Mouse (Mus musculus) hindbrain, embryonic 13.5 days (tissue): ENCODE results near the gene Cry2. TPM values are rescaled to one million over a fixed set of nuclear protein-coding genes. Genes with fewer than 3 reads are reported as not detected.

ENCODE experiments used
- ATAC-seq: fragments of 200-750 bp; cut with Nextera tagmentation; 2 replicates; pipeline ENCODE4 v1.8.0; 2017; ENCODE audit warnings: moderate TSS enrichment; ENCODE audit not compliant: low FRiP score
- H3K27ac ChIP-seq: fragments of 300-500 bp; sonication (generic); 2 replicates; pipeline ENCODE4 v1.5.1; 2015; ENCODE audit warnings: inconsistent platforms, mild to moderate bottlenecking, moderate library complexity
- H3K27me3 ChIP-seq: fragments of 300-500 bp; sonication (generic); 2 replicates; pipeline ENCODE4 v1.6.1; 2015; ENCODE audit warnings: mild to moderate bottlenecking, inconsistent platforms
- H3K36me3 ChIP-seq: fragments of 300-500 bp; sonication (generic); 2 replicates; pipeline ENCODE4 v1.6.1; 2015; ENCODE audit warnings: mild to moderate bottlenecking, inconsistent platforms
- H3K4me1 ChIP-seq: fragments of 300-500 bp; sonication (generic); replicated peaks from 2 replicates; pipeline ENCODE4 v1.6.1; 2015; ENCODE audit warnings: inconsistent platforms
- H3K4me2 ChIP-seq: fragments of 300-500 bp; sonication (generic); 2 replicates; pipeline ENCODE4 v1.6.1; 2015; ENCODE audit warnings: inconsistent platforms, mild to moderate bottlenecking, moderate library complexity
- H3K4me3 ChIP-seq: fragments of 300-500 bp; sonication (generic); 2 replicates; pipeline ENCODE4 v1.5.1; 2015; ENCODE audit warnings: mild to moderate bottlenecking, inconsistent platforms
- H3K9ac ChIP-seq: fragments of 300-500 bp; sonication (generic); 2 replicates; pipeline ENCODE4 v1.6.1; 2015; ENCODE audit warnings: mild to moderate bottlenecking, inconsistent platforms
- H3K9me3 ChIP-seq: fragments of 300-500 bp; sonication (generic); 2 replicates; pipeline ENCODE4 v1.6.1; 2016; ENCODE audit warnings: inconsistent platforms
- WGBS: fragments of 180-500 bp; shearing (Covaris S2); methylation state at CpG from one replicate; pipeline ENCODE4 v1.1.7; 2015; 5-methylcytosine and 5-hydroxymethylcytosine counted together
- microRNA-seq: library from miRNA; unstranded; fragments of <30 nt; microRNA quantifications from one replicate; pipeline ENCODE4, GENCODE M21; 2016
- polyA plus RNA-seq: library from polyadenylated mRNA; unstranded; fragments of >200 nt; fragmentation: Nextera tagmentation; extraction: Ambion mirVana; gene quantifications from 2 replicates; pipeline ENCODE4 v1.2.1, GENCODE M21; 2015

The Cry2 gene
- polyA plus RNA-seq, 1 experiment from 2014 or later, result 36.8 TPM

GRCm38 (mm10) chr2:92367383-92368029, 66.3 kb downstream of the Cry2 start:
- H3K36me3 ChIP-seq, result peaks cover 30% of the 10 kb centered on the region
- H3K27me3 ChIP-seq, result peaks cover 41% of the 10 kb centered on the region
- H3K9ac ChIP-seq, result no peak overlapping the region
- no peak overlapping the region for H3K4me3 ChIP-seq
- H3K4me1 ChIP-seq, result peaks cover 27% of the 10 kb centered on the region
- H3K4me2 ChIP-seq, result no peak overlapping the region
- no peaks in the 10 kb centered on the region for H3K9me3 ChIP-seq
- no peak for ATAC-seq
- 46% methylated on average over 20 of the region's 20 CpGs for WGBS
- H3K27ac ChIP-seq, result no peak overlapping the region

DNA sequence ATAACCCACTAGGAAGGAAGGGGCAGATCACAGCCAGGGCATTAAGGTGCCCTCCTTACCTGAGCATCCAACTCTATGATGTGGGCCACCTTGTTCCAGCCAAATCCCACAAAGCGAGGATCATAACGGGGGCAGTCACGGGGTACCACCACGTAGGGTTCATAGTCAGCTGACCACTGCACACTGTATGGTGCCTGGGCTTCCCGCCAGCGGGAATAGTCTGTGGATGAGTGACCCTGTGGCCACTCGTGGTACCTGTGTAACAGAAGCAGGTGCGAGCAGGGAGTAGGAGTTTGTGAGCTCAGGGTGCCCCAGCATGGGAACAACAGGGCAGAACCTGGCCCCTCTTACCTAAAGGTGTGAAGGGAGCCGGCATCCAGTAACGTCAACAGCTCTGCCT, 68.3 kb downstream of the Cry2 start:
- H3K27me3 ChIP-seq, result peaks cover 23% of the 10 kb centered on the region
- ATAC-seq, result no peak
- no peak overlapping the region for H3K9ac ChIP-seq
- no peak overlapping the region for H3K4me3 ChIP-seq
- 94% methylated on average over 10 of the region's 10 CpGs for whole genome bisulfite sequencing
- H3K27ac ChIP-seq, result no peak overlapping the region
- H3K4me1 ChIP-seq, result peaks cover 8% of the 10 kb centered on the region
- peaks cover 38% of the 10 kb centered on the region for H3K36me3 ChIP-seq
- no peaks in the 10 kb centered on the region for H3K9me3 ChIP-seq
- H3K4me2 ChIP-seq, result no peak overlapping the region

DNA sequence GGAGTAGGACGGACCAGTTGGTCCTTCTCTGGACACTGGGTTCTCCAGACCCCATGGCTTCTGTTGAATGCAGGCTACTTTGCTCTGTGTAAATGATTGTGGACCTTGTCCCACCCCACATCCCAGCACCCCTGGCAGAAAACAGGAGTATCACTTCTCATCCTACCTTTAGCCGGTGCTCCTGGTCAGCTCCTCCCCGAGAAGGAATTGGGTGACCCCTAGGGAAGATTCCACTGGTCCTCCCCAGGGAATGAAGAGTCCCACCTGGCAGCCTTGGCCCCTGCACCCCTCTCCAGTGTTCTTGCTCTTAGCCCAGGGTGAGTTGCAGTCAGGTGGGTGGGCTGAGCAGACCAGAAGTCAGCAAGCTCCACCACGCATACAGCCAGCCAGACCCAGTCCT, 69.8 kb downstream of the Cry2 start:
- no peak overlapping the region for H3K9ac ChIP-seq
- ATAC-seq, result no peak
- no peak overlapping the region for H3K4me3 ChIP-seq
- no peak overlapping the region for H3K4me2 ChIP-seq
- peaks cover 8% of the 10 kb centered on the region; the same call in 1 of the 2 replicates for H3K4me1 ChIP-seq
- H3K27ac ChIP-seq, result no peak overlapping the region
- peaks cover 8% of the 10 kb centered on the region for H3K27me3 ChIP-seq
- 94% methylated on average over 4 of the region's 4 CpGs for WGBS
- H3K36me3 ChIP-seq, result peaks cover 53% of the 10 kb centered on the region
- H3K9me3 ChIP-seq, result no peaks in the 10 kb centered on the region

GRCm38 (mm10) chr2:92362571-92363228, 71.1 kb downstream of the Cry2 start:
- H3K9ac ChIP-seq, result no peak overlapping the region
- H3K27ac ChIP-seq, result no peak overlapping the region
- H3K36me3 ChIP-seq, result peaks cover 67% of the 10 kb centered on the region
- no peak for ATAC-seq
- no peaks in the 10 kb centered on the region for H3K9me3 ChIP-seq
- no peak overlapping the region for H3K4me2 ChIP-seq
- no peak overlapping the region for H3K4me3 ChIP-seq
- H3K27me3 ChIP-seq, result no peaks in the 10 kb centered on the region
- H3K4me1 ChIP-seq, result peaks cover 8% of the 10 kb centered on the region; the same call in 1 of the 2 replicates
- WGBS, result 98% methylated on average over 6 of the region's 6 CpGs

- no peaks in the 10 kb centered on the region for H3K27me3 ChIP-seq
- no peak overlapping the region for H3K27ac ChIP-seq
- no peak overlapping the region for H3K9ac ChIP-seq
- 86% methylated on average over 8 of the region's 8 CpGs for WGBS
- ATAC-seq, result no peak
- H3K36me3 ChIP-seq, result peaks cover 70% of the 10 kb centered on the region
- no peak overlapping the region for H3K4me2 ChIP-seq
- no peaks in the 10 kb centered on the region for H3K9me3 ChIP-seq
- no peak overlapping the region for H3K4me3 ChIP-seq
- peaks cover 8% of the 10 kb centered on the region; the same call in 1 of the 2 replicates for H3K4me1 ChIP-seq
These were observed 72.0 kb downstream of the Cry2 start for GRCm38 (mm10) chr2:92361795-92362194.

DNA sequence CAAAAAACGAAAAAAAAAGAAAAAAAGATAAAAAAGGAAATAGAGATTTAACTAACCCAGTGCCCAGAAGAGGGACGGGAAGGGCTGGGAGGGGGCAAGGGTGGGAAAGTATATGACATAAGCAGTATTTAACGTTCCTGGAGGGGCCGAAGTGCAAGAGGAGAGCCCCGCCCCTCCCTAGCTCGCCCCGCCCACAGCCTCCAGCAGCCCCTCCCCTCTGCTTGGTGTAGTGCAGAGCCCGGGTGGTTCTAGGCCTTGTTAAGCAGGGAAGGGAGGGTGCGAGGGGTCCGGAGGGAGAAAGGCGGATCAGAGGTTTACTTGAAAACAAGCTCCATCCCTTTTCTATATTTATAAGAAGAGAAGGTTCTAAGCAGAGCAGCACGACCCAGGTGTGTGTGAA, 73.0 kb downstream of the Cry2 start:
- ATAC-seq, result 0 out of 2 replicates have a peak, but pooled peaks have one; percentile 37
- Histone ChIP-seq H3K27me3 (no peaks in the 10 kb centered on the region), H3K4me3 (no peak overlapping the region), H3K36me3 (peaks cover 71% of the 10 kb centered on the region), H3K4me1 (peaks cover 8% of the 10 kb centered on the region; the same call in 1 of the 2 replicates), H3K9ac (no peak overlapping the region), H3K27ac (no peak overlapping the region), H3K4me2 (no peak overlapping the region), H3K9me3 (no peaks in the 10 kb centered on the region)
- 24% methylated on average over 12 of the region's 12 CpGs for WGBS

- ATAC-seq, result no peak
- no peaks in the 10 kb centered on the region for H3K9me3 ChIP-seq
- 62% methylated on average over 25 of the region's 25 CpGs for WGBS
- peaks cover 74% of the 10 kb centered on the region for H3K36me3 ChIP-seq
- H3K27me3 ChIP-seq, result no peaks in the 10 kb centered on the region
- H3K4me1 ChIP-seq, result peaks cover 8% of the 10 kb centered on the region; the same call in 1 of the 2 replicates
- peak overlapping the region; percentile 19; the same call in 1 of the 2 replicates for H3K9ac ChIP-seq
- H3K4me2 ChIP-seq, result no peak overlapping the region
- no peak overlapping the region for H3K4me3 ChIP-seq
- peak overlapping the region; percentile 12 for H3K27ac ChIP-seq
These were observed 73.5 kb downstream of the Cry2 start for GRCm38 (mm10) chr2:92360186-92360823.

DNA sequence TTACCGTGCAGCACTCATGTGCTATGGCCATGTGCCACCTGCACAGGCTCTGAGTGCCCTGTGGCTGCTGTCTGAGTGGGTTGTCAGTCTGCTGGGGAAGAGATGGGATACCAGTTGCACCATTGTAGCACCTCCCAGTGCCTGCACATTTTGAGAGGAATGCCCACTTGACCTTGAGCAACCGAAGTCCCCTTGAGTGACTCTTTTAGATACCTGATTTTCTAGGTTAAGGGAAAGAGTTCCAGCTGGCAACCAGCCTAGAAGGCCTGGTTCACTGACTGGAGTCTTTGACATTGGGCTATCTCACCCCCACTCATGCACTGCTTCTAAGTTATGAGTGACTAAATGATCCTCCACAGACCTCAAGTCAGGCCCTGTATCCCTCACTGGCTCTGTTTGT, 74.5 kb downstream of the Cry2 start:
- Histone ChIP-seq H3K27ac (no peak overlapping the region), H3K4me3 (no peak overlapping the region), H3K36me3 (peaks cover 77% of the 10 kb centered on the region), H3K4me2 (no peak overlapping the region), H3K4me1 (peaks cover 8% of the 10 kb centered on the region; the same call in 1 of the 2 replicates), H3K9ac (no peak overlapping the region), H3K9me3 (no peaks in the 10 kb centered on the region), H3K27me3 (no peaks in the 10 kb centered on the region)
- ATAC-seq, result no peak
- WGBS, result 92% methylated on average over 2 of the region's 2 CpGs

DNA sequence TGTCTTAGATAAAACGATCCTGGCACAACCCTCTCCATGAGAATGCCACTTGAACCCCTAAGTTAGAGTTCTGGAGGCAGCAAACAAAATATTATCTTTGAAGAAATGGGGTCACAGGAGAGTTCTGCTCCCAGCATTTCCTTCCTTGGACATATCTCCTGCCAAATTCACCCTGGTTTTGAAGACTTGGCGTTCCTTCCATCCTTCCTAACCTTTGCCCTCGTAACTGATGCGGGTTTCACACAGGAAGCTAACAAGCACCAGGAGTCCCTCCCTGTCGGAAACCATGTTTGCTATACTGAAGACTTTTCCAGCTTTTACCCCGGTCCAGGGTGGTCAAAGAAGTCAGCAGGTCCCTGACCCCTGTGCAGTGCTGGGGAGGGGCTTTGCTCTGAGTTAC, 79.6 kb downstream of the Cry2 start:
- H3K4me3 ChIP-seq, result no peak overlapping the region
- H3K4me2 ChIP-seq, result no peak overlapping the region
- no peaks in the 10 kb centered on the region for H3K4me1 ChIP-seq
- H3K27ac ChIP-seq, result no peak overlapping the region
- H3K36me3 ChIP-seq, result peaks cover 73% of the 10 kb centered on the region
- no peaks in the 10 kb centered on the region for H3K27me3 ChIP-seq
- ATAC-seq, result no peak
- 69% methylated on average over 6 of the region's 6 CpGs for WGBS
- H3K9ac ChIP-seq, result no peak overlapping the region
- H3K9me3 ChIP-seq, result no peaks in the 10 kb centered on the region

Small RNA genes lying within 50 kb of the gene (microRNA-seq; reads per million reads assigned to microRNA genes)
- gene Mir7000, result not detected

Other genes starting within 250 kb of the Cry2 start
- gene Pex16, start 59.4 kb downstream of the Cry2 start, polyA plus RNA-seq, result 35.7 and 35.8 TPM in 2 replicates
- 1.6 and 2.4 TPM in 2 replicates for gene Large2, start 59.2 kb downstream of the Cry2 start, polyA plus RNA-seq
- gene 1700029I15Rik, start 51.5 kb downstream of the Cry2 start, polyA plus RNA-seq, result 6.3 and 6.9 TPM in 2 replicates
- 111 and 112 TPM in 2 replicates for gene Mapk8ip1, start 32.8 kb downstream of the Cry2 start, polyA plus RNA-seq
- 10.5 and 12.0 TPM in 2 replicates for gene Slc35c1, start 26.5 kb upstream of the Cry2 start, polyA plus RNA-seq
- gene Chst1, start 165.7 kb upstream of the Cry2 start, polyA plus RNA-seq, result 13.6 and 14.6 TPM in 2 replicates